Mouse (Mus musculus) yolk sac, embryonic 10.5 days (tissue): Measurements from ENCODE around the gene Nt5c.
"Not testable (repeated sequence)": the region's sequence is repeated elsewhere in the genome, so short reads cannot be mapped to it uniquely, and the experiment has no call there.

Experiments
- DNase-seq: peaks from one replicate; pipeline ENCODE4 v3.0.0-alpha.2; 2017; ENCODE audit warnings: low spot score

Nt5c gene

GRCm38 (mm10) chr11:115510507-115510888 lies 18.8 kb upstream of the Nt5c start:
- peak; percentile 19 for DNase-seq

GRCm38 (mm10) chr11:115509773-115510506 lies 18.3 kb upstream of the Nt5c start:
- DNase-seq: peak; percentile 77

- no peak for DNase-seq
Observed at GRCm38 (mm10) chr11:115508061-115508460, 16.4 kb upstream of the Nt5c start.

- no peak for DNase-seq
Observed at GRCm38 (mm10) chr11:115506586-115506985, 14.9 kb upstream of the Nt5c start.

- no peak for DNase-seq
Observed at GRCm38 (mm10) chr11:115502636-115503035, 11.0 kb upstream of the Nt5c start.

- not testable (repeated sequence) for DNase-seq
Observed at GRCm38 (mm10) chr11:115496559-115496958, 4.9 kb upstream of the Nt5c start.

GRCm38 (mm10) chr11:115492387-115492786 lies 725 bp upstream of the Nt5c start:
- no peak for DNase-seq

GRCm38 (mm10) chr11:115490441-115491355 lies 964 bp downstream of the Nt5c start:
- no peak for DNase-seq

GRCm38 (mm10) chr11:115488551-115489104 lies 3.0 kb downstream of the Nt5c start:
- DNase-seq: no peak

- DNase-seq: no peak
Observed at GRCm38 (mm10) chr11:115485155-115485554, 6.5 kb downstream of the Nt5c start.

GRCm38 (mm10) chr11:115483726-115484125 lies 7.9 kb downstream of the Nt5c start:
- DNase-seq: peak; percentile 38

GRCm38 (mm10) chr11:115483278-115483677 lies 8.4 kb downstream of the Nt5c start:
- no peak for DNase-seq

GRCm38 (mm10) chr11:115481553-115482259 lies 10.0 kb downstream of the Nt5c start:
- no peak for DNase-seq

- DNase-seq: no peak
Observed at GRCm38 (mm10) chr11:115478296-115478938, 13.2 kb downstream of the Nt5c start.

- DNase-seq: not testable (repeated sequence)
Observed at GRCm38 (mm10) chr11:115477388-115477787, 14.3 kb downstream of the Nt5c start.

GRCm38 (mm10) chr11:115476630-115477029 lies 15.0 kb downstream of the Nt5c start:
- not testable (repeated sequence) for DNase-seq

GRCm38 (mm10) chr11:115475758-115476237 lies 15.9 kb downstream of the Nt5c start:
- DNase-seq: no peak

GRCm38 (mm10) chr11:115475025-115475757 lies 16.5 kb downstream of the Nt5c start, which contains the start of gene Armc7:
TSS of gene Armc7 (plus strand) at chr11:115475667.
- peak; percentile 94 for DNase-seq

- peak; percentile 88 for DNase-seq
Observed at GRCm38 (mm10) chr11:115473626-115474275, 17.9 kb downstream of the Nt5c start.

GRCm38 (mm10) chr11:115472183-115472582 lies 19.5 kb downstream of the Nt5c start:
- DNase-seq: peak; percentile 62
